Mouse (Mus musculus) Muller cell, postnatal 12 days (primary cell): ENCODE measurements around the gene Ifngr1.

Source experiments
- DNase-seq: peaks from one replicate; pipeline ENCODE4 v3.0.0-alpha.2; 2015; ENCODE audit errors: inconsistent ontology term

Ifngr1 gene

DNA sequence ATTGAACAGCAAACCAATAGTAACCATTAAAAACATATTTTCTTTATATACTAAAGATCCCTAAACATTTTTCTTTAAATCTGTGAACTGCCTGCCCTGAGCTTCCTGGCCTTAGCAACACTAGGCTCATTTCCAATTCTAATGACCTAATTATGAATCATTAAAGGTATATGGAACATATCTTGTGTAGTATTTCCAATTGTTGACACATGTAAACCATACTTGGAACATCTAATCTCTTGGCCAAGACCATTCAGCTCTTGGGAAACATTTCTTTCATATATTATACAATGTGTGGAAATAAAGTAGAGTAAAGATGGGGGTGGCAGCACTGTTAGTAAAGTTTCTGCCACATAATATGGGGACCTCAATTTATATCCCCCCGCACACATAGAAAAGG, 47.9 kb downstream of the Ifngr1 start:
- DNase-seq: no peak

DNA sequence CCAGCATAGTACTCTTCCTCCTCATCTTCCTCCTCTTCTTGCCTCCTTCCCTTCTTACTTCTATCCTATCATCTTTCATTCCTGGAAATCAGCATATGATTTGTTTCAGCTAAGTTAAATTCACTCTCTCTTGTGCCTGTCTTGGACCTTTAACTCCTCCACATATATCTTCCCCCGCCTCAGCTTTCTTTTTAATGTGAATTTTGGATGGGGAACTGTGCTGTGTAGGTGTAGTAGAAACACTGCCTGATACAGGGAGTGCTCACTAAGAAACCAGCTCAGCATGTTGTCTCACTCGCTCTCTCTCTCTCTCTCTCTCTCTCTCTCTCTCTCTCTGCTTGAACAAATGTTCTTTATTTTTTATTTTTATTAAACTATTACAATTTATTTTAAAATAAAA, 53.4 kb downstream of the Ifngr1 start:
- no peak for DNase-seq

DNA sequence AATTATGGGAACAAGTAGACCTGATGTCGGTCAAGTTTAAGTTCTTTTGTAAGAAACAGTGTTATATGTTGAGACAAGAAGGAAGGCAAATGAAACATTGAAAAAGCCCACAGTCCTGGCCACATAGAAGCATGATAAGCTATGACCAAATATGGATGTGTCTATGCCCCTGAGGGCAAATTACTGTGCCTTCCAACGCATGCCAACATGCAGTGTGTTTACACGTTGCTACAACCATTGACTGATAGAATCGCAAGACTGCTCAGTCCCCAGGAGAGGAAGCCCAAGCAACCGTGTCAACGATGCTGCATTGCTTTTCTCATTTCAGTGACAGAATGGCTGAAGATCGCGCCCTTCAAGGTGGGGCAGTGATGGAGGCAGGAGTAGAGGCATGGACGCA, 65.7 kb downstream of the Ifngr1 start:
- no peak for DNase-seq
